Mouse (Mus musculus): ENCODE data around the gene Fbxl18. TPM values are rescaled to one million over a fixed set of nuclear protein-coding genes. Genes with fewer than 3 reads are reported as not detected.

The Fbxl18 gene
- polyA plus RNA-seq, 1 experiment = 2.9 TPM

- peak overlapping the region; percentile 88 for H3K4me3 ChIP-seq (ENCODE audit: insufficient read depth, low read depth, low read length)
- peak overlapping the region; percentile 97 for H3K27ac ChIP-seq (replicated peaks; ENCODE audit: low read depth, low read length)
- no peaks in the 10 kb centered on the region; the same call in 1 of the 2 replicates for H3K4me1 ChIP-seq (ENCODE audit: control insufficient read depth, insufficient read depth, insufficient read length, low read length)
Measured at GRCm38 (mm10) chr5:142821266-142821973, 73.8 kb downstream of the Fbxl18 start.

- Histone ChIP-seq H3K27ac (replicated peaks; ENCODE audit: low read depth, low read length) (peak overlapping the region; percentile 97), H3K4me3 (ENCODE audit: insufficient read depth, low read depth, low read length) (peak overlapping the region; percentile 88), H3K4me1 (ENCODE audit: control insufficient read depth, insufficient read depth, insufficient read length, low read length) (no peaks in the 10 kb centered on the region; the same call in 1 of the 2 replicates)
Measured at GRCm38 (mm10) chr5:142820276-142821265, 74.7 kb downstream of the Fbxl18 start.

- H3K27ac ChIP-seq (replicated peaks; ENCODE audit: low read depth, low read length) = peak overlapping the region; percentile 97
- no peaks in the 10 kb centered on the region; the same call in 1 of the 2 replicates for H3K4me1 ChIP-seq (ENCODE audit: control insufficient read depth, insufficient read depth, insufficient read length, low read length)
- H3K4me3 ChIP-seq (ENCODE audit: insufficient read depth, low read depth, low read length) = peak overlapping the region; percentile 88
Measured at GRCm38 (mm10) chr5:142819385-142820275, 75.6 kb downstream of the Fbxl18 start.

GRCm38 (mm10) chr5:142818435-142819360 lies 76.5 kb downstream of the Fbxl18 start:
- H3K27ac ChIP-seq (replicated peaks; ENCODE audit: low read depth, low read length) = peak overlapping the region; percentile 97
- no peaks in the 10 kb centered on the region for H3K4me1 ChIP-seq (ENCODE audit: control insufficient read depth, insufficient read depth, insufficient read length, low read length)
- H3K4me3 ChIP-seq (ENCODE audit: insufficient read depth, low read depth, low read length) = peak overlapping the region; percentile 88

GRCm38 (mm10) chr5:142817524-142818434 lies 77.4 kb downstream of the Fbxl18 start, which contains the start of gene Tnrc18:
Gene Tnrc18, minus strand, starts transcription at chr5:142817662.
- H3K4me3 ChIP-seq (ENCODE audit: insufficient read depth, low read depth, low read length) = peak within 1 kb of the TSS; percentile 99
- H3K4me1 ChIP-seq (ENCODE audit: control insufficient read depth, insufficient read depth, insufficient read length, low read length) = peaks cover 5% of the 10 kb centered on the region
- peak within 1 kb of the TSS; percentile 97 for H3K27ac ChIP-seq (replicated peaks; ENCODE audit: low read depth, low read length)

Other genes starting within 250 kb of the Fbxl18 start
- gene Slc29a4, start 202.9 kb downstream of the Fbxl18 start, polyA plus RNA-seq (2012; ENCODE audit: insufficient read depth, insufficient read length, missing spikeins) = 0.75 TPM in 1 of 2 replicates, not detected in the other
- 10.6 and 13.2 TPM in 2 replicates for gene Tnrc18, start 77.8 kb downstream of the Fbxl18 start, polyA plus RNA-seq (2012; ENCODE audit: insufficient read depth, insufficient read length, missing spikeins)
- 1,228 and 1,297 TPM in 2 replicates for gene Actb, start 11.3 kb upstream of the Fbxl18 start, polyA plus RNA-seq (2012; ENCODE audit: insufficient read depth, insufficient read length, missing spikeins)
- 9.1 and 16.2 TPM in 2 replicates for gene Fscn1, start 64.9 kb upstream of the Fbxl18 start, polyA plus RNA-seq (2012; ENCODE audit: insufficient read depth, insufficient read length, missing spikeins)
- 12.5 and 14.6 TPM in 2 replicates for gene Rnf216, start 217.6 kb upstream of the Fbxl18 start, polyA plus RNA-seq (2012; ENCODE audit: insufficient read depth, insufficient read length, missing spikeins)